Mouse (Mus musculus) liver, postnatal 0 days (tissue): ENCODE results near the gene Pard3.

Experiments used
- CTCF ChIP-seq: sonication (generic); IDR thresholded peaks from 2 replicates; pipeline ENCODE4 v1.5.1; 2016; ENCODE audit warnings: antibody characterized with exemption, low read depth
- EP300 ChIP-seq: IDR thresholded peaks from 2 replicates; pipeline ENCODE4 v1.6.1; 2016; ENCODE audit warnings: antibody characterized with exemption, low read depth, mild to moderate bottlenecking

GRCm38 (mm10) chr8:127325749-127326148 is 262.1 kb downstream of the Pard3 start:
- TF ChIP-seq EP300 (no peak), CTCF (no peak)
